Mouse (Mus musculus): Measurements from ENCODE around the gene Col25a1. TPM values are rescaled to one million over a fixed set of nuclear protein-coding genes. Genes with fewer than 3 reads are reported as not detected.

Col25a1 gene
- polyA plus RNA-seq, 1 experiment from 2014 or later, result 4.2 TPM

- Histone ChIP-seq H3K9ac (no peak overlapping the region), H3K4me1 (no peaks in the 10 kb centered on the region), H3K9me3 (replicated peaks) (no peaks in the 10 kb centered on the region), H3K4me3 (no peak overlapping the region), H3K27me3 (replicated peaks) (no peaks in the 10 kb centered on the region), H3K4me2 (no peak overlapping the region), H3K36me3 (no peaks in the 10 kb centered on the region), H3K27ac (no peak overlapping the region)
- ATAC-seq, result no peak
- WGBS (ENCODE audit: insufficient replicate concordance), result 64% methylated on average over 13 of the region's 13 CpGs
Observed at GRCm38 (mm10) chr3:130337857-130338256, 206.6 kb downstream of the Col25a1 start.

GRCm38 (mm10) chr3:130338371-130338770 lies 207.1 kb downstream of the Col25a1 start:
- 39% methylated on average over 3 of the region's 3 CpGs for WGBS (ENCODE audit: insufficient replicate concordance)
- Histone ChIP-seq H3K4me2 (no peak overlapping the region), H3K4me3 (no peak overlapping the region), H3K9me3 (replicated peaks) (no peaks in the 10 kb centered on the region), H3K4me1 (no peaks in the 10 kb centered on the region), H3K9ac (no peak overlapping the region), H3K36me3 (no peaks in the 10 kb centered on the region), H3K27me3 (replicated peaks) (no peaks in the 10 kb centered on the region), H3K27ac (no peak overlapping the region)
- ATAC-seq, result no peak

- no peak overlapping the region for H3K27ac ChIP-seq
- H3K36me3 ChIP-seq, result no peaks in the 10 kb centered on the region
- 49% methylated on average over 6 of the region's 6 CpGs for WGBS (ENCODE audit: insufficient replicate concordance)
- H3K4me2 ChIP-seq, result no peak overlapping the region
- no peaks in the 10 kb centered on the region for H3K9me3 ChIP-seq (replicated peaks)
- H3K4me1 ChIP-seq, result no peaks in the 10 kb centered on the region
- no peak overlapping the region for H3K4me3 ChIP-seq
- no peak overlapping the region for H3K9ac ChIP-seq
- H3K27me3 ChIP-seq (replicated peaks), result no peaks in the 10 kb centered on the region
- no peak for ATAC-seq
Observed at GRCm38 (mm10) chr3:130350161-130350560, 218.9 kb downstream of the Col25a1 start.

- Histone ChIP-seq H3K9ac (no peak overlapping the region), H3K4me2 (no peak overlapping the region), H3K4me3 (no peak overlapping the region), H3K27me3 (replicated peaks) (no peaks in the 10 kb centered on the region), H3K4me1 (no peaks in the 10 kb centered on the region), H3K27ac (no peak overlapping the region), H3K9me3 (replicated peaks) (no peaks in the 10 kb centered on the region), H3K36me3 (no peaks in the 10 kb centered on the region)
- WGBS (ENCODE audit: insufficient replicate concordance), result 69% methylated on average over 4 of the region's 4 CpGs
- ATAC-seq, result no peak
Observed at GRCm38 (mm10) chr3:130354399-130355039, 223.2 kb downstream of the Col25a1 start.

GRCm38 (mm10) chr3:130356575-130357173 lies 225.4 kb downstream of the Col25a1 start:
- Histone ChIP-seq H3K9me3 (replicated peaks) (no peaks in the 10 kb centered on the region), H3K4me3 (no peak overlapping the region), H3K36me3 (no peaks in the 10 kb centered on the region), H3K4me1 (no peaks in the 10 kb centered on the region), H3K27ac (no peak overlapping the region), H3K9ac (no peak overlapping the region), H3K27me3 (replicated peaks) (no peaks in the 10 kb centered on the region), H3K4me2 (no peak overlapping the region)
- WGBS (ENCODE audit: insufficient replicate concordance), result 75% methylated on average over 15 of the region's 15 CpGs
- ATAC-seq, result no peak

GRCm38 (mm10) chr3:130360813-130361212 lies 229.5 kb downstream of the Col25a1 start:
- Histone ChIP-seq H3K4me1 (no peaks in the 10 kb centered on the region), H3K27ac (no peak overlapping the region), H3K9me3 (replicated peaks) (no peaks in the 10 kb centered on the region), H3K9ac (no peak overlapping the region), H3K4me3 (no peak overlapping the region), H3K4me2 (no peak overlapping the region), H3K36me3 (no peaks in the 10 kb centered on the region), H3K27me3 (replicated peaks) (no peaks in the 10 kb centered on the region)
- WGBS (ENCODE audit: insufficient replicate concordance), result 44% methylated on average over 7 of the region's 7 CpGs
- no peak for ATAC-seq

- Histone ChIP-seq H3K9me3 (replicated peaks) (no peaks in the 10 kb centered on the region), H3K9ac (no peak overlapping the region), H3K4me2 (no peak overlapping the region), H3K36me3 (no peaks in the 10 kb centered on the region), H3K4me1 (no peaks in the 10 kb centered on the region), H3K27ac (no peak overlapping the region), H3K4me3 (no peak overlapping the region), H3K27me3 (replicated peaks) (no peaks in the 10 kb centered on the region)
- WGBS (ENCODE audit: insufficient replicate concordance), result 35% methylated on average over 1 of the region's 1 CpGs
- ATAC-seq, result no peak
Observed at GRCm38 (mm10) chr3:130361922-130362321, 230.6 kb downstream of the Col25a1 start.

GRCm38 (mm10) chr3:130362797-130363367 lies 231.6 kb downstream of the Col25a1 start:
- no peak overlapping the region for H3K4me2 ChIP-seq
- H3K4me3 ChIP-seq, result no peak overlapping the region
- H3K4me1 ChIP-seq, result no peaks in the 10 kb centered on the region
- H3K9me3 ChIP-seq (replicated peaks), result no peaks in the 10 kb centered on the region
- no peaks in the 10 kb centered on the region for H3K27me3 ChIP-seq (replicated peaks)
- no peak overlapping the region for H3K9ac ChIP-seq
- H3K36me3 ChIP-seq, result no peaks in the 10 kb centered on the region
- no peak for ATAC-seq
- WGBS (ENCODE audit: insufficient replicate concordance), result 74% methylated on average over 7 of the region's 7 CpGs
- no peak overlapping the region for H3K27ac ChIP-seq

GRCm38 (mm10) chr3:130366917-130367610 lies 235.8 kb downstream of the Col25a1 start:
- 46% methylated on average over 7 of the region's 8 CpGs for WGBS (ENCODE audit: insufficient replicate concordance)

GRCm38 (mm10) chr3:130368352-130368751 lies 237.1 kb downstream of the Col25a1 start:
- H3K27me3 ChIP-seq (replicated peaks), result no peaks in the 10 kb centered on the region
- no peak overlapping the region for H3K4me3 ChIP-seq
- 68% methylated on average over 4 of the region's 4 CpGs for WGBS (ENCODE audit: insufficient replicate concordance)
- no peaks in the 10 kb centered on the region for H3K36me3 ChIP-seq
- no peak overlapping the region for H3K9ac ChIP-seq
- H3K4me2 ChIP-seq, result no peak overlapping the region
- H3K9me3 ChIP-seq (replicated peaks), result no peaks in the 10 kb centered on the region
- ATAC-seq, result no peak
- H3K4me1 ChIP-seq, result no peaks in the 10 kb centered on the region
- H3K27ac ChIP-seq, result no peak overlapping the region

More at GRCm38 (mm10) chr3:130366917-130367610, 235.8 kb downstream of the Col25a1 start:
- Histone ChIP-seq H3K36me3 (no peaks in the 10 kb centered on the region), H3K27me3 (replicated peaks) (no peaks in the 10 kb centered on the region), H3K4me1 (no peaks in the 10 kb centered on the region), H3K9me3 (replicated peaks) (no peaks in the 10 kb centered on the region), H3K9ac (no peak overlapping the region), H3K27ac (no peak overlapping the region), H3K4me3 (no peak overlapping the region), H3K4me2 (no peak overlapping the region)
- ATAC-seq, result no peak

- Histone ChIP-seq H3K9ac (no peak overlapping the region), H3K4me3 (no peak overlapping the region), H3K4me2 (no peak overlapping the region), H3K4me1 (no peaks in the 10 kb centered on the region), H3K9me3 (replicated peaks) (no peaks in the 10 kb centered on the region), H3K36me3 (no peaks in the 10 kb centered on the region), H3K27ac (no peak overlapping the region), H3K27me3 (replicated peaks) (no peaks in the 10 kb centered on the region)
- WGBS (ENCODE audit: insufficient replicate concordance), result 83% methylated on average over 1 of the region's 1 CpGs
- ATAC-seq, result no peak
Observed at GRCm38 (mm10) chr3:130369113-130369512, 237.8 kb downstream of the Col25a1 start.

GRCm38 (mm10) chr3:130370167-130370566 lies 238.9 kb downstream of the Col25a1 start:
- H3K9me3 ChIP-seq (replicated peaks), result no peaks in the 10 kb centered on the region
- no peak overlapping the region for H3K27ac ChIP-seq
- no peak for ATAC-seq
- H3K4me3 ChIP-seq, result no peak overlapping the region
- 79% methylated on average over 5 of the region's 5 CpGs for WGBS (ENCODE audit: insufficient replicate concordance)
- no peak overlapping the region for H3K9ac ChIP-seq
- no peaks in the 10 kb centered on the region for H3K4me1 ChIP-seq
- H3K36me3 ChIP-seq, result no peaks in the 10 kb centered on the region
- no peaks in the 10 kb centered on the region for H3K27me3 ChIP-seq (replicated peaks)
- H3K4me2 ChIP-seq, result no peak overlapping the region

Measured in liver, embryonic 12.5 days (tissue).